ENCODE assay signal across 8 mouse cellular contexts in the genomic region with DNA sequence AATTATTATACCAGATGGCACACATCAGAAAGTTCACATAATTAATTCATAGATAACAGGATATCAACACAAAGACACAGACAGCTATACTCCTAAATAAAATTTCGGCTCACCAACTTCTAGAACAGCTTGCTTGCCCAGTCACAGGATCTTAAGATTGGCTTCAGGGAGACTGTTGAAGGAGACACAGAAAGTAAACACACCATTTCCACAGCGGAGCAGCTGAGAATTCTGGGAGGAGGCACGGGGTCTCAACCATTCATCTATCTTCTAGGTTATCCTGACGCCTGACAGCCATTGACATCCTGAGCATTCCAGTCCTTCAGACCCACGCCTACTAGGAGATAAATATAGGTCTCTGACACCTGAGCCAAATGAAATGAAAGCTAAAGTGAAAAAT. TPM values are rescaled to one million over a fixed set of nuclear protein-coding genes. Genes with fewer than 3 reads are reported as not detected.
DNase-seq lines count a peak whose midpoint lies in the region; ATAC-seq and TF ChIP-seq lines count a peak whose summit lies in the region.

Cd36 (minus strand) TSS at position 204 of the 400 bp plus-strand sequence.

- no peak within 1 kb of the TSS for H3K27ac ChIP-seq in embryonic facial prominence, embryonic 15.5 days (replicated peaks)
- no peak within 1 kb of the TSS for H3K27ac ChIP-seq in lung, embryonic 14.5 days (ENCODE audit: low read depth)

- DNase-seq in adrenal gland, postnatal 14 days: no peak
- no peak for DNase-seq in heart, postnatal 25 days (ENCODE audit: low spot score)
- peak; percentile 65 for DNase-seq in lung, embryonic 14.5 days
- no peak for DNase-seq in cerebellum, postnatal 25 days
- DNase-seq in left cerebral cortex, postnatal 36 days (ENCODE audit: low spot score in 2 of 2): no peak
- no peak for DNase-seq in ovary, postnatal 36 days (ENCODE audit: low spot score)
- DNase-seq in urinary bladder, postnatal 25 days (ENCODE audit: low spot score): no peak

- ATAC-seq in embryonic facial prominence, embryonic 15.5 days (ENCODE audit: insufficient number of reproducible peaks, low FRiP score, low TSS enrichment, low read depth): no peak
- ATAC-seq in lung, embryonic 14.5 days (ENCODE audit: insufficient read depth): peak; percentile 82

- intact Hi-C loops in heart, postnatal 25 days (cut with DNase I): no loop called here
- intact Hi-C loops in left cerebral cortex, postnatal 36 days (cut with DNase I): no loop called here

- no peaks in the 10 kb centered on the region for H3K4me1 ChIP-seq in embryonic facial prominence, embryonic 15.5 days
- H3K4me1 ChIP-seq in lung, embryonic 14.5 days (ENCODE audit: insufficient read depth): no peaks in the 10 kb centered on the region

- 53% methylated on average over 5 of the region's 5 CpGs for WGBS in embryonic facial prominence, embryonic 15.5 days
- WGBS in lung, embryonic 14.5 days: 9% methylated on average over 5 of the region's 5 CpGs

- TF ChIP-seq CTCF in lung, embryonic 14.5 days (IDR thresholded peaks at IDR 0.05; ENCODE audit: low read depth): no peak

- H3K4me3 ChIP-seq in embryonic facial prominence, embryonic 15.5 days (replicated peaks): no peak within 1 kb of the TSS
- no peak within 1 kb of the TSS for H3K4me3 ChIP-seq in lung, embryonic 14.5 days (ENCODE audit: low read depth, low read length)

- no peak within 1 kb of the TSS for H3K4me2 ChIP-seq in embryonic facial prominence, embryonic 15.5 days (replicated peaks)
- peak within 1 kb of the TSS; percentile 5; the same call in 1 of the 2 replicates for H3K4me2 ChIP-seq in lung, embryonic 14.5 days

- H3K9ac ChIP-seq in embryonic facial prominence, embryonic 15.5 days: no peak within 1 kb of the TSS
- no peak within 1 kb of the TSS for H3K9ac ChIP-seq in lung, embryonic 14.5 days

- H3K36me3 ChIP-seq in embryonic facial prominence, embryonic 15.5 days: no peaks in the 10 kb centered on the region
- H3K36me3 ChIP-seq in lung, embryonic 14.5 days (ENCODE audit: insufficient read depth): no peaks in the 10 kb centered on the region

- H3K27me3 ChIP-seq in embryonic facial prominence, embryonic 15.5 days: no peaks in the 10 kb centered on the region
- no peaks in the 10 kb centered on the region for H3K27me3 ChIP-seq in lung, embryonic 14.5 days (ENCODE audit: insufficient read depth, low read length)

- H3K9me3 ChIP-seq in embryonic facial prominence, embryonic 15.5 days (replicated peaks): no peaks in the 10 kb centered on the region
- no peaks in the 10 kb centered on the region for H3K9me3 ChIP-seq in lung, embryonic 14.5 days (ENCODE audit: low read depth, low read length)

RNA-seq across cellular contexts. Expression of gene Cd36, which starts in this region (rescaled TPM):
- 980 and 1,147 TPM in 2 replicates for total RNA-seq in adrenal gland, postnatal 14 days (2021)
- 25.7 TPM in 2 replicates for polyA plus RNA-seq in embryonic facial prominence, embryonic 15.5 days (2015; fragmentation: Nextera tagmentation; extraction: Ambion mirVana)
- total RNA-seq in heart, postnatal 25 days (2021): 1,000 to 10,000 TPM; 1,501 to 1,670 TPM
- 7.6 and 9.7 TPM in 2 replicates for polyA plus RNA-seq in lung, embryonic 14.5 days (2014; fragmentation: Nextera tagmentation; extraction: Ambion mirVana)
- 1 to 10 TPM; 1.3 to 2.1 TPM for total RNA-seq in left cerebral cortex, postnatal 36 days (2021)

Comparison
In these comparisons a context has a peak if more than half of its experiments do, and no peak if none do; other contexts are left out.
1. RNA of gene Cd36 (total RNA-seq): 1,501 to 1,670 TPM in heart, postnatal 25 days and 980 to 1,147 TPM in adrenal gland, postnatal 14 days; 1.3 to 2.1 TPM in left cerebral cortex, postnatal 36 days; every median in the first group is over 100 times any median in the second.